Mouse (Mus musculus) adipocyte (in vitro differentiated cells): Measurements from ENCODE around the gene Gm20532.
A peak's percentile ranks its signal among the peaks of the same experiment; 100 is the strongest.

Experiments
- DNase-seq: peaks from one replicate; pipeline ENCODE4 v3.0.0-alpha.2; 2016; ENCODE audit warnings: low spot score

Gm20532 gene

GRCm38 (mm10) chr2:26586294-26587043 is at the start of gene Gm20532:
Gm20532 (plus strand) TSS chr2:26586639.
- DNase-seq: no peak

DNA sequence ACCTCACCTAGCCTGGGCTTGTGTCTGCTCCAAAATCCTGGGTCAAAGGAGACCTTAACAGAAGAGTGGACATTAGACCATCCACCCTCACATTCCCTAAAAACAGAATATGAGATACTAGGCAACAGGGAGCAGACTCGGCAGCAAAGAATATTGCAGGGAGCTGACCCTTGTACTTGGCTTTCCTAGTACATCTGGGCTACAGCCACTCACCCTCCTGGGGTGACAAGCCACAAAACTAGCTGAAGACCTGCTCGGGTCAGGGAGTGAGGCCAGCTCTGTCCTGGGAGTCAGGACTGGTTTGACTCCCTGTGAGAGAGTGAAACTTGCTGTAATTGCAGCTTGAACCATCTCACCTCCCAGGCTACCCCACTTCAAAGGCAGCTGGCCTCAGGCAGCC is 46.9 kb upstream of the Gm20532 start:
- peak; percentile 59 for DNase-seq

- DNase-seq: no peak
Observed at GRCm38 (mm10) chr2:26540721-26541120, 45.7 kb upstream of the Gm20532 start.

DNA sequence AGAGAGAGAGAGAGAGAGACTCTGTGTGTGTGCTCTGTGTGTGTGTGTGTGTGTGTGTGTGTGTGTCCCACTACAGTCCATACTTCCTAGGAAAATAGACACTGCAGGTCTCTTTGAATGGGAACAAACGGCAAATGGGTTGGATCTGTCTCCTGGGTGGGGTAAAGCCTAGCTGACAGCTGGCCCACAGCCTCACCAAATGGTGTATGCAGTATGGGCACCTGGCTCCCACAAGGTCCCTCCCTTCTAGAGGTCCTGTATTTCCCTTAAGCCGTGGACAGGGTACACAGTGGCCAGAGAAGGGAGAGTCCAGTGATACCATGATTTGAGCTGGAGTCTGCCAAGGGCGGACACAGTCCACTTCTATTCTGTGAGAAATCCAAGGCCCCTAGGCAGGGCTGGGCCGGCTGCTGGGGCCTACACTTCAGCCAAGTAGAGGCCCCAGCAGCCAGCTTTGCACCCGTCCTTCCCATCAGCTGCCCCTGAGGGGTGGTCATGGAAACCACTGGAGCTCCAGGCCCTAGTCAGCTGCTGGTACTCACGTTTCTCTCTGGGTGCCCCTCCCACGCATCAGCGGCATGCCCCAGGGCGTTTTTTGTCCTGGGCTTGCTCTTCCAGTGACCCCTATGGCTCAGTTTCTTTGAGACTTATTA is 45.1 kb upstream of the Gm20532 start:
- DNase-seq: no peak

GRCm38 (mm10) chr2:26543155-26543554 is 43.3 kb upstream of the Gm20532 start:
- peak; percentile 40 for DNase-seq

- no peak for DNase-seq
Observed at GRCm38 (mm10) chr2:26543768-26544167, 42.7 kb upstream of the Gm20532 start.

- DNase-seq: peak; percentile 74
Observed at GRCm38 (mm10) chr2:26544265-26544664, 42.2 kb upstream of the Gm20532 start.

GRCm38 (mm10) chr2:26547481-26547880 is 39.0 kb upstream of the Gm20532 start:
- no peak for DNase-seq

DNA sequence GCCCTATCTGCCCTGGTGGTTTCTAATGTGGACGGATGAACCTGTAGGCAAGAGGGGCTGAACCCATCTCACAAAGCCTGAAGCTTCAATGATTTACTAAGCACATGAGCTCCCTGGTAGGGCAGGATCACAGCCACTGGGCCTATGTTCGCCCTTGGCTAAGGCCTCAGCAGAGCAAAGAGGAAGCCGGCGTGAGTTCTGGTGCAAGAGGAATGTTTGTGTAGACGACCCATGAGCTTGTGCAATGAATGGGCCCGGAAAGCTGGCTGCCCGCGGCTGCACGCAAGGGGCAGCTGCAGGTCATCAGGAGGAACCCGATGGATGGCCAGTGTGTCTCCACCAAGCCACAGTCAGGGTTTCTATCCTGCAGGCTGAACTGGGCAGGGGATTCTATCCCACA is 36.6 kb upstream of the Gm20532 start:
- DNase-seq: peak; percentile 82

- no peak for DNase-seq
Observed at GRCm38 (mm10) chr2:26550205-26550604, 36.2 kb upstream of the Gm20532 start.

GRCm38 (mm10) chr2:26550777-26551176 is 35.7 kb upstream of the Gm20532 start:
- DNase-seq: no peak

DNA sequence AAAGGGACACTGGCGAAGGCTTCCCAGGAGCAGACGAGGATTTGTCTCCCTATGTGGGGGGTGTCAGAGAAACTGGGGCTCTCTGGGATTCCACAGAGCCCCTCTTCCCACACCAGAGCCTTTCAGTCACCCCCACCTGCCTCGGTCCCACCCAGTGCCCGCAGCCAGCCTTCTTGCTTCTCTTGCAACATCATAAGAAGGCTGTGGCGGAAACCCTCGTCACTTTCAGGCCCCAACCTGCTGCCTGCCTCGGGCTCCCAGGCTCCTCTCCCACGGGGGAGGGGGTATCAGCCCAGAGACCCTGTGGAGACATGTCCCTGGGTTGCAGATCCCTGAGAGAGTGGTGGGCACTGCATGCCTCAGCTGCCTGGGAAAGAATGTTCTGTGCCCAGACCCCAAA is 35.0 kb upstream of the Gm20532 start:
- DNase-seq: no peak

- no peak for DNase-seq
Observed at GRCm38 (mm10) chr2:26552066-26552465, 34.4 kb upstream of the Gm20532 start.

DNA sequence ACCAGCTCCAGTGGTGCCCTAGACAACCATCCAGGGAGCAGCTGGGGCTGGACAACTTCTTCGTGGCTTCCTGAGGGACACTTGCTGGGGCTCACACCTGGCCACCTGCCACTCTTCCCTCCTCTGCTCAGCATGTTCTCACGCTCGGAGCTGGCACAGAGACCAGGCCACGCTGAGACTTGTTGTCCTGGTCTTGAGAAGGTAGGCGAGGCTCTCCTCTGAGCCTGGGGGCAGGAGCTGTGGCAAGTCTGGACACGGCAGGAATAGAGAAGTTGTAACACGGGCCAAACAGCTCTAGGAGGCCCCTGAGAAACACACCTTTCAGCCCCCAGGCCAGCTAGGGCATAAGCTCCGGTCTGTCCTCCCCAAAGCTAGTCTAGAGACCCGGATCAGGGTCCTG is 32.5 kb upstream of the Gm20532 start:
- DNase-seq: peak; percentile 18

DNA sequence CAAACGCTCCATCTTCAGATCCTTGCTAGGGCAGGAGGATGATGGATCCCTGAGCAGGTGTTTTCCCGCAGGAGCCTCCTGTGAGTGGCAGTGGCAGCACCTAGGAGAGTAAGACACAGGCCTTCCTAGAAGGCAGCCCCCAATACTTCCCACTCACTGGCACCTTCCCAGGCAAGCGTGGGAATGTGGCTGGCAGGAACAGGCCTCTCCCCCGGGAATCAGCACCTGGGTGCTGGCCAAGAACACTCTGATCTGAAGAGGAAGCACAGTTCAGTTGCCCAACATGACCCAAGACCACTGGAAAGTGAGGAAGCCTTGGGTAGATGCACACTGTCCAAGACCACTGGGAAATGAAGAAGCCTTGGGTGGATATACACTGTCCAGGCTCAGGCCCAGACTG is 31.4 kb upstream of the Gm20532 start:
- DNase-seq: peak; percentile 61

DNA sequence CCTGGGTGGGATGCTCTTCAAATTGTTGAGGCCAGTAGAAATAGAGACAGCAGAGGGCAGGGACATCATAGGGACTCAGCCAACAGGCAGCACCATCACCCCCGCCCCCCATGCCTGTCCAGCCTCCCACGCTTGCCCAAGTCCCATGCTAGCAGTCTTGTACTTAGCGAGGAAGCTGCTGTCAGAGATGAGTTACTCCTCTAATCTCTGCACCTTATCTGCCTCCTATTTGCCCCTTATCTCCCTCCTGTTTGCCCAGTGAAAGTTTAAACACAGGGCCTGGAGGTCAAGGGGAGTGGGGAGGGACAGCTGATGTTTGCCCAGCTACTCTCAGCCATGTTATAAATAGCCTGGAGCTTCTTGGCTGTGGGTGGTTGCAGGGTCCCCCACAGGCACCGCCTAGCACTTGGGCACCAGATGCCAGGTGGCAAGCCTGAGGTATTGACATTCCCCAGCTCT is 29.9 kb upstream of the Gm20532 start:
- DNase-seq: no peak

DNA sequence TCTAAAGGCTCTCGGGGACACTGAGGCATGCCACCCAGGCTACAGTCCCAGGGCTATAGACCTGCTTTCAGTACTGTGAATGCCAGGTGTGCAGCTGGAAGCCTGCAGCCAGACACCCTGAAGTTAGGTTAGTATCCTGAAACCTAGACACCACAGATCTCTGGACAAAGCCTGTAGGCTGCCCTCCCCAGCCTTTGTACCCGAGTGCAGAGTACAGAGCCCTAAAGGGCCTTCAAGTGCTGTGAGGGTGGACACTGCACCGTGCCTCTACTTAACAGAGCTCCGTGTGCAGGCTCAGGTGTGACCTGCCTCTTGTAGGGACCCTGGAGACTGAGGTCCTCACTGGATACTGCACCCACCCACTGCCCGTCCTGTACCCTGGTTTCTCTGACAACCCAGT is 25.9 kb upstream of the Gm20532 start:
- DNase-seq: no peak

- peak; percentile 84 for DNase-seq
Observed at GRCm38 (mm10) chr2:26561351-26562016, 25.0 kb upstream of the Gm20532 start.

DNA sequence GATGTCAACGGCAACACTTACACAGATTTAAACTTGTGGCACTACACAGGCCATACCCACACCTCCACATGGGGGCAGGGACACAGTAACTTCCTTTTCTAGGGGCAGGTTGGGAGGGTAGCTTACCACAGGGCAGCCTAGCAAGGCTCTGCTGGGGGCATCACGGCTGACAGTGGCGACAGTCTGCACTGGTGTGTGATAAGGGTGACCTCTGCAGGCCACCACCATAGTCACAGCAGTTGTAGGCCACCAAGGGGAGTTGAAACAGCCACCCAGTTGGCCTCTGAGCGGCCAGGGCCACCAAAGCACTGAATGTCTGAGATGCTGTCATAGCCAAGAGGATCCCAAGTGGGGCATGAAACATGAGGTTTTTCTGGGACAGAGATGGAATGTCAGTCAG is 20.2 kb upstream of the Gm20532 start:
- DNase-seq: peak; percentile 48

DNA sequence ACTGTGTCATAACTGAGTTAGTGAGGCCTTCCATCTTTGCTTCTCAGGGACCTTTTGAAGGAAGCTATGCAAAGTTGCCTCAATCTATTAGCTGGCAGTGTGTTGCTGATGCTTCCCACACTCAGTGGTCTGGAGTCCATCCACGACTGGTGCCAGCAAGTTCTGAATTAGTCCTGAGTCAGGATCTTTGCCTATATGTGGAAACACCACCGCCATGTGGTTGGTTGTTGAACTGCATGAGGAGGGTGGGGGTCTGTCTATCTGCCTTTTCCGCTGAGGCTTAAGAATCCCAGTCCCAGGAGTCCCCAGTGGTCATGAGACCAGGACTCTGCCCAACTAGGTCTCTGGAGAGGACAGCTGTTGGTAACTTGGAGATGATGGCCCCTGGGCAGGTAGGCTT is 16.4 kb upstream of the Gm20532 start:
- peak; percentile 62 for DNase-seq

DNA sequence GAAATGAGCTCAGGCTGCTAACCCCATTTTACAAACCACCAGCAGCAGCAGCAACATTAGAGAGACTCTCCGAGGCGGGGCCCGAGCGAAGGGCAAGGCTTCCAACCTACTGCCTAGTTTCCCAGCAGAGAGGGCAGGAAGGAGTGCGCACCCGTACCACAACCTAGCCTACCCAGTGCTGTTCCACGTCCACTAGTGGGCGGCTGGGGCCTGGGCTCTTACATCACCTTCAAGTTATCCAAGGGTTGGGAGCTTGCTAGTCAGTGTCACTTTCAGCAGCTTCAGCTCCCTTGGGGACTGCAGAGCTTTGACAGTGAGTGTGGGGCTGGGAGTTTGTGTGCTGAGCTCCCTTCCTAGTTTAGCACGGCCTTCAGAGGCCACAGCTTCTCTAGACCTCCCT is 15.0 kb upstream of the Gm20532 start:
- DNase-seq: no peak

- DNase-seq: no peak
Observed at GRCm38 (mm10) chr2:26571826-26572225, 14.6 kb upstream of the Gm20532 start.

- DNase-seq: no peak
Observed at GRCm38 (mm10) chr2:26573396-26573795, 13.0 kb upstream of the Gm20532 start.
